Mouse (Mus musculus) bone marrow macrophage, adult 2 months (primary cell): Measurements from ENCODE around the gene Aldh3b3.

Experiments used
- CTCF ChIP-seq: IDR thresholded peaks from 2 replicates; pipeline ENCODE4 v1.5.1; 2012; ENCODE audit warnings: low read depth, mild to moderate bottlenecking, low read length, moderate library complexity
- POLR2A ChIP-seq: IDR thresholded peaks from 2 replicates; pipeline ENCODE4 v1.6.1; 2012; ENCODE audit warnings: mild to moderate bottlenecking, low read depth, low read length, borderline replicate concordance

DNA sequence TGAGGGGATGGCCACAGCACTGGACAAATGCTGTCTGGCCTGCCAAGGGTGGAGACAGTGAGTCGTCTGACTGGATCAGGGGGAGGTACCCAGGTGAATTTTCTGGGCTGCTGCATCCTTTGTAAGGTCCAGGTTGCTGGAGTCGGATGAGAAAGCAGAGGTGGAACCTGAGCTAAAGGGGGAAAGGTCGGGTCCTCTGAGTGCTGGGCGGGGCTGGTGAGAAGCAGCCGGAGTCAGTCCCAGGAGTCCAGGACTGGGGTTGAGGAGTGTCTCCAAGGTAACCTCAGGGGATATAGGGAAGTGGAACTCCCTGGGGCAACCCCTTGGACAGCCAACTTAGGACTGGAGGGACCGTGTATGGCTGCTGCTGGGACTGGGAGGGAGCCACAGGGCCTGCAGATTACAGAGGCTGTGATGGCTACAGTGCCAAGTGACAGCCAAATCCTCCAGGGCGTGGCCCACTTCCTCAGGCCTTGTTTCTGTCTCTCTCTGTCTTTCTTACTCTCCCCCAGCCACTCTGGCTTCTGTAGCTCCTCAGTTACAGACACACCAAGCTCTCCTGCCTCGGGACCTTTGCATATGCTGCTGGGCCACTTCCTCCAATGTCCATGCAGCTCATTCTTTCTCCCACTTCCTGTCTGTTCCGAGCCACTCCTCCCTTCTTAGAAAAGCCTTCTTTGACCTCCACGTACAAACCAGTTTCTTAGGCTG is 35.6 kb upstream of the Aldh3b3 start:
- TF ChIP-seq CTCF: no peak; the same call in 1 of the 2 replicates
- no peak for TF ChIP-seq POLR2A
